Mouse (Mus musculus) kidney, postnatal 14 days (tissue): ENCODE results near the gene Col28a1.
"Not testable (repeated sequence)": the region's sequence is repeated elsewhere in the genome, so short reads cannot be mapped to it uniquely, and the experiment has no call there.

ENCODE experiments used
- DNase-seq: peaks from one replicate; pipeline ENCODE4 v3.0.0; 2022; ENCODE audit warnings: mixed read lengths

The Col28a1 gene

GRCm38 (mm10) chr6:7982958-7983645 is 209.3 kb downstream of the Col28a1 start:
- not testable (repeated sequence) for DNase-seq

- no peak for DNase-seq
Observed at GRCm38 (mm10) chr6:7971020-7971760, 221.2 kb downstream of the Col28a1 start.

GRCm38 (mm10) chr6:7969376-7969775 is 223.0 kb downstream of the Col28a1 start:
- no peak for DNase-seq

GRCm38 (mm10) chr6:7965833-7966522 is 226.4 kb downstream of the Col28a1 start:
- DNase-seq, result peak; percentile 27

GRCm38 (mm10) chr6:7962749-7963148 is 229.7 kb downstream of the Col28a1 start:
- no peak for DNase-seq

- DNase-seq, result no peak
Observed at GRCm38 (mm10) chr6:7952208-7952607, 240.2 kb downstream of the Col28a1 start.

GRCm38 (mm10) chr6:7951778-7952177 is 240.6 kb downstream of the Col28a1 start:
- no peak for DNase-seq
